Mouse (Mus musculus) brown adipose tissue, adult 24 weeks (tissue): ENCODE results near the gene Tctn1. TPM values are rescaled to one million over a fixed set of nuclear protein-coding genes. Genes with fewer than 3 reads are reported as not detected.

Experiments used
- H3K27ac ChIP-seq: fragments of 200-500 bp; replicated peaks from 2 replicates; pipeline ENCODE4 v1.5.1; 2012; ENCODE audit warnings: low read depth, mild to moderate bottlenecking, low read length
- H3K4me1 ChIP-seq: fragments of 200-500 bp; 2 replicates; pipeline ENCODE4 v1.6.1; 2012; ENCODE audit warnings: low read length, mixed read lengths; ENCODE audit not compliant: control insufficient read depth, insufficient read depth, insufficient read length
- H3K4me3 ChIP-seq: fragments of 200-500 bp; 2 replicates; pipeline ENCODE4 v1.5.1; 2012; ENCODE audit warnings: low read depth, mild to moderate bottlenecking, low read length, moderate library complexity; ENCODE audit not compliant: insufficient read depth
- polyA plus RNA-seq: library from polyadenylated mRNA; stranded (reverse); fragments of >200 nt; gene quantifications from 2 replicates; pipeline ENCODE4 v1.2.4, GENCODE M21; 2012; ENCODE audit not compliant: missing spikeins, insufficient read depth, insufficient read length

Gene Tctn1
- polyA plus RNA-seq, 1 experiment, result 2.9 TPM

GRCm38 (mm10) chr5:122293131-122293530 lies 28.9 kb upstream of the Tctn1 start:
- peaks cover 18% of the 10 kb centered on the region for H3K4me1 ChIP-seq
- no peak overlapping the region for H3K27ac ChIP-seq
- no peak overlapping the region for H3K4me3 ChIP-seq

GRCm38 (mm10) chr5:122291553-122292339 lies 27.5 kb upstream of the Tctn1 start:
- Histone ChIP-seq H3K4me1 (peaks cover 26% of the 10 kb centered on the region), H3K4me3 (no peak overlapping the region), H3K27ac (no peak overlapping the region; the same call in 1 of the 2 replicates)

- peaks cover 27% of the 10 kb centered on the region for H3K4me1 ChIP-seq
- H3K27ac ChIP-seq, result peak overlapping the region; percentile 50
- no peak overlapping the region for H3K4me3 ChIP-seq
Observed at GRCm38 (mm10) chr5:122291149-122291548, 26.9 kb upstream of the Tctn1 start.

GRCm38 (mm10) chr5:122288147-122288811 lies 24.0 kb upstream of the Tctn1 start:
- H3K4me1 ChIP-seq, result peaks cover 31% of the 10 kb centered on the region
- H3K4me3 ChIP-seq, result no peak overlapping the region
- H3K27ac ChIP-seq, result no peak overlapping the region

DNA sequence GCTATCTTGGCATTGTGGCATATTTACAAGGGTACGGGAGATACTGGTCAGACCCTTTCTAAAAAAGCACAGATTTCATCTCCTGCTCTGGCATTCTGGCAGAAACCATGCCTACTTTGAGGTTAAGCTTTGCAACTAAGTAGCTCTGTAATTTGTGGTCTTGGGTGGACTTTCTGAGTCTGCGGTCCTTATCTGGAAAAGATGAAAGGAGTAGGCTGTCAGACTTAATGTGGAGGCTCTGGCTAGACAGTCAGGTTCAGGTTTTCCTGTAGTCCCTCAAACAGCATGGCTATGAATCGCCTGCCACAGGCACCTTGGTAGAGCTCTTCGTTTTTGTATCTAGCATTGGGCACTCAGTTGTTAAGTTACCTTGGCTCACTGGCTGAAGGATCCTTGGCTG lies 22.8 kb upstream of the Tctn1 start:
- Histone ChIP-seq H3K4me1 (peaks cover 23% of the 10 kb centered on the region), H3K27ac (no peak overlapping the region), H3K4me3 (peak overlapping the region; percentile 25; the same call in 1 of the 2 replicates)

DNA sequence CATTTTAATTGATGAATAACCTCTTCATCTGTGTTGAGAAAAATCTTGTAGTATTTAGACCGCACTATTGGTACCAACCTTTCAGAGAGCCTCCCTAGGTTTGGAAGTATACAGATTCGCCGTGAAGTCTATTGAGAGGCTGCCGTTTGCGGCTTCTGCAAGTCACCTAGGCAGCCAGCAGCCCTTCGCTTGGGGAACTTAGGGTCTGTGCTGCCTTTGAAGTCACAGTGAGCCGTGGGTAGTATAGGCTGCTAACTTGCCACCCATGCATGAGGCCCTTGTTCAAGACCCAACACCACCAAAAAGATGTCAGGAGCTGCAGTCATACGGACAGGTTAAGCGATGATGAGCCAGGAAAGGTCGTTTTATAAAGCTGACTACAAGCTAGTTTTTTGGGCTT lies 21.9 kb upstream of the Tctn1 start:
- H3K27ac ChIP-seq, result peak overlapping the region; percentile 85

GRCm38 (mm10) chr5:122285767-122286150 lies 21.5 kb upstream of the Tctn1 start:
- H3K4me3 ChIP-seq, result peak overlapping the region; percentile 72
- H3K27ac ChIP-seq, result peak overlapping the region; percentile 85
- H3K4me1 ChIP-seq, result peaks cover 24% of the 10 kb centered on the region

More for the DNA sequence above, 21.9 kb upstream of the Tctn1 start:
- Histone ChIP-seq H3K4me3 (peak overlapping the region; percentile 72), H3K4me1 (peaks cover 21% of the 10 kb centered on the region)

GRCm38 (mm10) chr5:122285029-122285766 lies 20.9 kb upstream of the Tctn1 start:
- peak overlapping the region; percentile 85 for H3K27ac ChIP-seq
- H3K4me1 ChIP-seq, result peaks cover 26% of the 10 kb centered on the region
- H3K4me3 ChIP-seq, result peak overlapping the region; percentile 72

- H3K27ac ChIP-seq, result peak within 1 kb of the TSS; percentile 85
- peaks cover 26% of the 10 kb centered on the region for H3K4me1 ChIP-seq
- H3K4me3 ChIP-seq, result peak within 1 kb of the TSS; percentile 72
Observed at GRCm38 (mm10) chr5:122284183-122285028, 20.1 kb upstream of the Tctn1 start, which contains the start of gene Pptc7. Gene Pptc7, plus strand, starts transcription at chr5:122284365.

DNA sequence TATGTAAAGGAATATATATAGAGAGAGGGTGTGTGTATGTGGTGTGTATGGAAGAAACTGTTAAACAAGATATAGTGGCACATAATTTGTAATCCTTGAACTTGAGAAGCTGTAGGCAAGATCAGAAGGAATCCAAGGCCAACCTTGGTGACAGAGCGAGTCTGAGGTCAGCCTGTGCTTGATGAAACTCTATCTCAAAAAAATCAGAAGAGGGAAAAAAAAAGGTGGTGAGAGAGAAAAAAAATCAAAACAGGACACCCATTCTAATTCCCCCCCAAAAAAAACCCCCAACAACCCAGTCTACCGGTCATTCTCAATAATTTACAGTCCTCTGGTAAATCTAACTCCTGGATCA lies 19.5 kb upstream of the Tctn1 start:
- Histone ChIP-seq H3K4me3 (no peak overlapping the region), H3K27ac (peak overlapping the region; percentile 26; the same call in 1 of the 2 replicates), H3K4me1 (peaks cover 26% of the 10 kb centered on the region)

DNA sequence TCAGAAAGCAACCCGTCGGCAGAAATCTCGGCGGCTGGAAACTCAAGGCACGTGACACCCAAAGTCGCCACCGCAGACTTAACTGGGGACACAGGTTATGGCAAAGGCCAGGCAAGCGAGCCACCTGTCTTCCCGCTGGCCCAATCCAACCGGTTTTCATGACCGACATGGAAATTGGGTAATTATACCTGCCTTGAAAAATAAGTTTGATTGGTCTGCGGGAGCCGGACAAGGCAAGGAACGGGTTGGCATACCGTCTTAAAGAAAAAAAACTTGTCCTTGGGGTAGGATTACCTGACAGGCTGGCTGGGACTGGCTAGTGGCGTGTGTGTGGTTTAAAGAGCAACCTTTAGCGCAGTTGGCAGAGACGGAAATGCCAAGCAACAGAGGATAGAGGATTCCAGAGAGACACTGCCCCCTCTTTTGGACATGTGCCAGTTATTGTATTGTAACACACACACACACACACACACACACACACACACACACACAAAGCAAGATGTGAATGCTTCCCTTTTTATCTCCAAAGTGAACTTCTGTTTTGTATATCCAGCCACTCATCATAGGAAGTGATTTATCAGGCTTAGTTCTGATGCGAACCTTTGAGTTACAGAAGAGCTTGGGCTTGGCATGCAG lies 16.7 kb upstream of the Tctn1 start:
- Histone ChIP-seq H3K4me3 (peak overlapping the region; percentile 15), H3K4me1 (peaks cover 11% of the 10 kb centered on the region)

GRCm38 (mm10) chr5:122280422-122280826 lies 16.2 kb upstream of the Tctn1 start:
- Histone ChIP-seq H3K27ac (0 out of 2 replicates have a peak overlapping the region, but pooled peaks have one; percentile 28), H3K4me3 (peak overlapping the region; percentile 15; the same call in 1 of the 2 replicates), H3K4me1 (peaks cover 10% of the 10 kb centered on the region)

More for the DNA sequence above, 16.7 kb upstream of the Tctn1 start:
- peak overlapping the region; percentile 28; the same call in 1 of the 2 replicates for H3K27ac ChIP-seq

- Histone ChIP-seq H3K4me3 (no peak overlapping the region), H3K27ac (0 out of 2 replicates have a peak overlapping the region, but pooled peaks have one; percentile 11)
Observed at GRCm38 (mm10) chr5:122279799-122280421, 15.7 kb upstream of the Tctn1 start.

More at GRCm38 (mm10) chr5:122279799-122280421, 15.7 kb upstream of the Tctn1 start:
- peaks cover 8% of the 10 kb centered on the region for H3K4me1 ChIP-seq
